1 mouse cellular context compared by ENCODE assay signal in the genomic region with DNA sequence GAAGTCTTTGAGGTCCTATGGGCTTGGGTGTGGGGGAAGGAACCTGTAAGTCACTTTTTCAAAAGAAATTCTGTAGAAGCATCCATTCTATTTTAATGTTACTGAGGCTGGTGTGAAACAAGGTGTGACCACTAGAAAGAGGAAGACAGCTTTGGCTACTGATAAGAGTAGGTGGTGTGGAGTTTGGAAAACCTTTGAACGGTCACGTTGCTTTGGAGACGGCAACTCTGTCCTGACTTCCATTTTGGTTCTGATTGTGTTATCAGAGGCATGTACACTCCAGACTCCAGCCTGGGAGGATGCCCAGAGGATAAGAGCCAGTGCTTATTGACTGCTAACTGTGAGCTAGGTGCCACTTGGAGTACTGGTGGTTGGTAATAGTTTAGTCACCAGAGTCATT.
TF ChIP-seq lines count a peak whose summit lies in the region.

No protein-coding gene starts in this region.

TF ChIP-seq in MEL, 35 proteins besides CTCF, POLR2A, EP300 and RAD21 (continued from another document):
- TF ChIP-seq NELFE (IDR thresholded peaks at IDR 0.05; ENCODE audit: low read depth, low read length), result no peak
- peak; percentile 57; the same call in 1 of the 2 replicates for TF ChIP-seq BHLHE40 (IDR thresholded peaks at IDR 0.05; ENCODE audit: borderline replicate concordance, low read depth, low read length)
- TF ChIP-seq ZKSCAN1 (IDR thresholded peaks at IDR 0.05; ENCODE audit: low read depth, low read length), result no peak
- TF ChIP-seq MYC (IDR thresholded peaks at IDR 0.05; ENCODE audit: low read depth, low read length), result 0 out of 2 replicates have a peak, but pooled peaks have one; percentile 44
- TF ChIP-seq MXI1 (IDR thresholded peaks at IDR 0.05; ENCODE audit: low read depth, low read length), result peak; percentile 70; the same call in 1 of the 2 replicates
- peak; percentile 77 for TF ChIP-seq SIN3A (IDR thresholded peaks at IDR 0.05; ENCODE audit: low read length)
- peak; percentile 86 for TF ChIP-seq TCF12 (IDR thresholded peaks at IDR 0.05; ENCODE audit: low read depth, low read length)
- TF ChIP-seq MEF2A (IDR thresholded peaks at IDR 0.05; ENCODE audit: extremely low read depth, insufficient replicate concordance, low read depth, low read length, poor library complexity, severe bottlenecking), result peak; percentile 33; the same call in 1 of the 2 replicates
- peak; percentile 78 for TF ChIP-seq ETS1 (IDR thresholded peaks at IDR 0.05; ENCODE audit: low read depth, low read length)
- TF ChIP-seq ZNF384 (IDR thresholded peaks at IDR 0.05; ENCODE audit: low read depth, low read length), result 0 out of 2 replicates have a peak, but pooled peaks have one; percentile 9
- TF ChIP-seq RCOR1 (IDR thresholded peaks at IDR 0.05; ENCODE audit: low read depth, low read length), result peak; percentile 79; the same call in 1 of the 2 replicates
- peak; percentile 89 for TF ChIP-seq GATA1 (IDR thresholded peaks at IDR 0.05; ENCODE audit: low read depth, low read length)
- peak; percentile 39; the same call in 1 of the 2 replicates for TF ChIP-seq USF1 (IDR thresholded peaks at IDR 0.05; ENCODE audit: low read depth, low read length)
- peak; percentile 68 for TF ChIP-seq MYB (IDR thresholded peaks at IDR 0.05; ENCODE audit: low read depth, low read length)
